Mouse (Mus musculus) yolk sac, embryonic 10.5 days (tissue): ENCODE measurements around the gene Snx18.

Experiments
- DNase-seq: peaks from one replicate; pipeline ENCODE4 v3.0.0-alpha.2; 2017; ENCODE audit warnings: low spot score

Gene Snx18

DNA sequence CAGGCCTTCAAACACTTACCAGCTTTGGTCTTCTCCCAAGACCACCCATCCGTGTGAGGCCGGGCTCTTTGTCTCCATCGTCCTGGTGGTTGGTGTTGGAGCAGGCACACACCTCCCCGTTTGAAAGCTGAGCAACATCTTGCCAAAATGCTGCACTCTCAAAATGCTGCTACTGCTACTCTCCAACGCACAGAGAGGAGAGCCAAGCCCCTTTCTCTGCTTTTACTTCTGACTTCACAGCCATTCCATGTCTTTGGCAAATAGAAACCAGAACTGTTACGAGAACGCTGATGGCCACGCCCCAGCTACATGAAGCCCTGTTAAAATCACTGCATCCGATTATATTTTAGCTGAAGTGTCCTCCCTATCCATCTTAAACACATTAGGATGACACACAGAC lies 58.7 kb downstream of the Snx18 start:
- DNase-seq = no peak

DNA sequence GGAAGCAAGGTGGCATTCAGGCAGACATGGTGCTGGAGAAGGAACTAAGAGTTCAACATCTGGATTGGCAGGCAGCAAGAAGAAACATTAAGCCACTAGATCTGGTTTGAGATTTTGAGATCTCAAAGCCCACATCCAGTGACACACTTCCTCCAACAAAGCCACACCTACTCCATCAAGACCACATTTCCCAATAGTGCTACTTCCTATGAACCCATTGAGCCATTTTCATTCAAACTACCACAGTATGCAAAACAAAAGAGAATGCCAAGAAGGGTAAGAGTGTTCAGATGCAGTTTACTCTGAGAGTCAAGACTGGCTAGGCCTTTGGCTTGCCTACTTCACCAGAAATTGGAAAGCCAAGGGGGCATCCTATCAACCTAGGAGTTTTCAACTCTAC lies 61.8 kb downstream of the Snx18 start:
- DNase-seq = no peak

DNA sequence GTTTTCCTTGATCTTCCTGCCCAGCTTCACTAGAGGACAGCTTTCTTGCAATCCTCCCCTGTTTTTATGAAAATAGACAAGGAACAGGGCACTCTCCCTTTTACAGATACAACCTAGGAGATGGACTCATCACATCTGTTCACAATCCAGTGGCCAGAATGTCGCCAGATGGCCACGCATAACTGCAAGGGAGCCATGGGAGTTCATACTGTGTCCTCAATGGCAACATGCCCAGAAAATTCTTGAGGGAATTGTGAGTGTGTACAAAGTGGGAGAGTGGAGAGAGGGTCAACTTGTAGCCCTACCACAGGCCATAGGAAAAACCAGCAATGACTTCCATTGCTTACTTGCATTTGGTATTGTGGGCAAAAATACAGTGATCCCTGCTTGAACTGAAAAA lies 63.1 kb downstream of the Snx18 start:
- no peak for DNase-seq

DNA sequence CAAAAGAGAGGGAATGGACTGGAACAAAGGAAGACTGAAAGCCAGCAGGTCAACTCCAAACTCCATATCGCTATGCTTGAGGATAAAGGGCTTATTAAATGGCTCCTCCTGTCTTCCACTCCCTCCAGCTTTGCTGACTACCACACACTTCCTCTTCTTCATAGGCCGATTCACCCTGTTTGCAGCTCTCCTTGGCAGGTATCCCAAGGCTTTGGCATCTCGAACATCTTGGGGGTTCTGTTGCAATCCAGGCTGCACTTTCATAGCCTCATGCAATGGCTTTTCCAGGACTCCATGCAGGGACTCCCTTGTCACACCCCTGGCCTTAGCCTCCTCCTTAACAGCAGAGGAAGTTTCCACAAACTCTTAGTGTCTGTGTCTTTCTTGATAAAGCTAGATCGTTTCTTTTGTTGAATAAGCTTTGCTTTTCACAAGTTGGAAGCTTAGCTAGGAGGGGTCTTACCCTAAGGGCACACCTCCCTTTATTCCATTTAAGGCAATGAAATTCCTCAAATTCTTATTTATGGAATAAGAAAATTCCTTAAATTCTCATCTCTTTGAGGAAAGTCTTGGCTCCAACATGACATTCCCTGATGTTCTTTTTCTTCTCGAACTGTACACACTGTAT lies 64.6 kb downstream of the Snx18 start:
- no peak for DNase-seq

DNA sequence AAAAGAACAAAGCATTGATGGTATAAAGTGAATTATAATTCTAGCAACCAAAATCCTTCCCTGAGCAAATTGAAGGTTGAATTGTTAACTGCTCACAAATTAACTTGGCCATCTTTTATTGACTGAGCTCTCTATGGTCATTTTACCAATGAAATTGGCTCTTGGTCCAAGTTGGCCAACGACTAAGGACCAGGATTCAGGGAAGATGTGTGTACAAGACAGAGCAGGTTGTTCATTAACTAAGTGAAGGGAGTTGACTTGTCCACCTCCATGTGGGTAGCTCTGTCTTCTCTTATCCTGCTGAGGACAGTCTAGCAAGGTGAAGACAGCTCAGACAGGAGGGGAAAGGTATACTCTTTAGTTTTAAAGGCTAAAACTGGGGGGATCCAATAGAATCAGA lies 66.0 kb downstream of the Snx18 start:
- no peak for DNase-seq

DNA sequence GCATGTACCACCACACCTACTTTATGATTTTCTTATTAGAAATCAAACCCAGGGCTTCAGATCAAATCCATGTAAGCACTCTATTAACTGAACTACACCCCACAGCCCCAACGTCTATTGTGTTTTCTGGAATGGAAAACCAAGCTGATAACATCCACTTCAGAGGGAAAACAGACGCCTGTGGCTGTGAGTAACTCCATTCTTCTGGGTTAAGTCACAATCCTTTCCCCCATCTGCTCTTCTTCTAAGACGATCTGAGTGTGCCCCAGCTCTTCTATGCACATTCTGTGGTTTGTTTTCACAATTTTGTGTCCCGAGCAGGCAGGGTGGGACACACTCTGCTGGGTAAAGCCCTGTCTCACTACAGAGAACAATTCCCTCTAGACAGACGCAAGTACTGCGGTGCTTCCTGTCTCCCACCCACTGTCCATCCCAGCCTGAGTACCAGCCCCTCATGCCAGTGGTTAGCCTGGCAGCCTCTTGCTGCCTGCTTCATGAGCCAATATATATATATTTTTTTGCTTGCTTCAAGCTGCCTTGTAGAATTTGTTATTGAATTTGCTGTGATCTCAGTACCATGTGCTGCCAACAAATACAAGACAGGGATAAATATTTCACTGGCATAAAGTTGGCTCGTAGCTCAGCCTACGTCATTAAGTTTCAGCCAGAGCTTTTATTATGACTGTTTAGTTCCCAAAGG lies 67.3 kb downstream of the Snx18 start:
- no peak for DNase-seq

DNA sequence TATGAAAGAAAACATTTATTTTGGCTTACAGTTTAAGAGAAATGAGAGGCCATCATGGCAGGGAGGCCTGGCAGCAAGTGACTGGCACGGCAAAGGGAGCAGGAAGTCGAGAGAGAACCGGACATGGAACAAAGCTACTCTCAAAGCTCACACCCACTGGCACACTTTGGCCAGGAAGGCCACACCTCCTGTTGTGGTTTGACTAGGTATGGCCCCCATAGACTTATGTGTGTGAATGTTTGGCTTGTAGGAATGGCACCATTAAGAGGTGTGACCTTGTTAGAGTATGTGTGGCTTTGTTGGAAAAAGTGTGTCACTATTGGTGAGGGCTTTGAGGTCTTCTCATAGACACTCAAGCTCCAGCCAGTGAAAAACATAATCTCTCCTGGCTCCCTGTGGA lies 69.3 kb downstream of the Snx18 start:
- DNase-seq = no peak

DNA sequence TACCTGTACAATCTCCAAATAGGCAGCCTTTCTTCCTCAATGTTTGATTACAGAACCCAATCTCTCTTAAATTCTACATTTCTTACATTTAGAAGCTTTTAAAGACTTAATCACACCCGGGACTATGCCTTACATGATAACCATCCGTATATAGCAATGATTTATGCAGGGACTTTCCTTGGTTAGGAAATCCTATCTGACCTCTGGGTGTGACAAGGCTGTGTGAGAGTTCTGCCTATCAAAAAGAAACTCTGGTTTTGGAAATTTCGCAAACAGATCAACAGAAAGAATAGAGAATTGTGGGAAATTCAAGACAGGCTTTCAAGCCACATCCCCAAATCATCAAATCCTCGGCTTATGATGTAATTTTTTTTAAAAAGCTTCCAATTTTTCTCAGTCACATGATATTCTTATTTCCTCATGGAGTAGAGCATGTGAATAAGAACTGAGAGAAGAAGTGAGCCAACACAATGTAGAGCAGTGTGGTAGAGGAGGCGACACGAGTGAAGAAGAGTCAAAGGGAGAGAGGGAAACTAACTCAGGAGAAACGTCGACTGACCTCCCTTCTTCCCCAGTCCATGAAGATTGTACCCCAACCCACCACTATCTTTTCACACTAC lies 70.4 kb downstream of the Snx18 start:
- no peak for DNase-seq

DNA sequence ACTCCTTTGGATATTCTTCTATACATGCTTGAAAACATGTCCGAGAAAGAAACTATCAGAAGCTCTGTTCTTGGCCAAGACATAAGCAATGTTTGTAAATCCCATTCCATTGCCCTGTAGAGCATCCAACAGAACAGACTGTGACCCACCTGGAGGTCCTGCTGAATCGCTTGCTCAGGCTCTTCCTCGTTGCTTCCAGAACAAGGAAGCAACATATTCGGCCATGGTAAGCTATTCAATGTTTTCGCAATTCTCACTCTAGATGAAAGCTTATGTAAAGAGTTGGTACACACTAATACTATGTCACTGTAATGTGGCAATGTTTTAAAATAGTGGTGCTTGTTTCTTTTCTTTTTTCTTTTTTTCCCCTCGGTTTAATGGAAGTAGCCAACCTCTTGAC lies 76.0 kb downstream of the Snx18 start:
- DNase-seq = no peak
